Mouse (Mus musculus): Measurements from ENCODE around the gene Tex2.

DNA sequence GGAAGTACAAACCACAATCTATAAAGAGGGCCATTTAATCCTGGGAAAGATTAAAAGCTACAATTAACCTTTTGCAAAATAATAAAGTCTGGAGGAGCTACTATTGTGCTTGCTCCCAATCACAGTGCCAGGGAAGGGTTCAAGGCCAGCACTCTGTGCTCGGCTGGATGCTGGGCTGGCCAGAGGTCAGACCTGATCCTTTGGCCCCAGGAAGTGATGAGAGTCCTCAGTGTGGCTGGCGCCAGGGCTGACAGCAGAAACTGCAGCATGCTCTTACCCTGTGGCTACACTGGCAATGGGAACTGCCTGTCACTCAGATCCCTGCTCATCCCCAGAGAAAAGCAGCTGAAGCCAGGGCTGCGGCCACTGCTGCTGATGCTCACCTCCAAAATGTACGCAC lies 55.2 kb downstream of the Tex2 start:
- TF ChIP-seq CTCF (IDR thresholded peaks at IDR 0.05; ENCODE audit: low read depth, low read length) (no peak), POLR2A (IDR thresholded peaks at IDR 0.05; ENCODE audit: borderline replicate concordance, low read depth, low read length) (no peak)
